7 mouse cellular contexts compared by ENCODE assay signal in the genomic region with DNA sequence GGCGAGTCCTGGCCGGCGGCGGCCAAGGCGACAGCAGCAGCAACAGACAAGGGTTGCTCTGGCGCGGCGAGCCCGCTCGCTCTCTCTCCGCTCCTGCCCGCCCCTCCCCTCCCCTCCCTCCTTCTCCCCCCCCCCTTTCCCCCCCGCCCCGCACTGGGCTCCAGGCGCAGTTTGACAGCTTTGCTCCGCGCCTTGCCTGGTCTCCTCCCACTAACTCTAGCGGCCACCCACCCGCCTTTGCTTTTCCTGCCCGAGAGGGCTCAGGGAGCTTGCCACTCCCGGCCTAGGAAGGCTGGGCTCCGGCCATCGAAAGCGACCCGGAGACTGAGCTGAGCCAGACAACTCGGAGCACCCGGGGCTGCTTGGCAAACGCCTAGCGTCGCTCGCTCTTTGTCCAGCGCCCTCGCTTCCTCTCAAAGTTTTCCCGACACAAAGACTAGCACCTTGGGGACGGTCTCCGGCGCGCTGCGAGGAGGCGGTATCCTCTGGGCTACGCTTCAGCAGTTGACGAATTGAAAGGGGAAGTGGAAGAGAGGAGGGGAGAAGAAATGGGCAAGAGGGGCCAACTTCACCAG. TPM values are rescaled to one million over a fixed set of nuclear protein-coding genes. Genes with fewer than 3 reads are reported as not detected.
A peak's percentile ranks its signal among the peaks of the same experiment; 100 is the strongest.
DNase-seq lines count a peak whose midpoint lies in the region; ATAC-seq lines count a peak whose summit lies in the region.

St8sia2 (minus strand) TSS at position 90 of the 575 bp plus-strand sequence.

- no peaks in the 10 kb centered on the region for H3K9me3 ChIP-seq in forebrain, embryonic 14.5 days (replicated peaks; ENCODE audit: control insufficient read depth, low read length)
- no peaks in the 10 kb centered on the region for H3K9me3 ChIP-seq in hindbrain, embryonic 14.5 days (ENCODE audit: control insufficient read depth, low read length)
- no peaks in the 10 kb centered on the region for H3K9me3 ChIP-seq in liver, embryonic 13.5 days (replicated peaks)
- H3K9me3 ChIP-seq in neural tube, embryonic 11.5 days (ENCODE audit: control insufficient read depth, low read length): no peaks in the 10 kb centered on the region

- no peaks in the 10 kb centered on the region for H3K27me3 ChIP-seq in forebrain, embryonic 14.5 days (replicated peaks; ENCODE audit: control insufficient read depth, insufficient read depth, low read length)
- H3K27me3 ChIP-seq in hindbrain, embryonic 14.5 days (ENCODE audit: control insufficient read depth, insufficient read depth, low read length): no peaks in the 10 kb centered on the region
- peaks cover 48% of the 10 kb centered on the region for H3K27me3 ChIP-seq in liver, embryonic 13.5 days
- 0 out of 2 replicates have a peak, but pooled peaks cover 1% of the 10 kb centered on the region for H3K27me3 ChIP-seq in neural tube, embryonic 11.5 days (ENCODE audit: control insufficient read depth, insufficient read depth, low read length)

- peak within 1 kb of the TSS; percentile 97 for H3K27ac ChIP-seq in forebrain, embryonic 14.5 days (ENCODE audit: low read depth, low read length)
- H3K27ac ChIP-seq in hindbrain, embryonic 14.5 days: peak within 1 kb of the TSS; percentile 99
- no peak within 1 kb of the TSS for H3K27ac ChIP-seq in liver, embryonic 13.5 days
- peak within 1 kb of the TSS; percentile 92 for H3K27ac ChIP-seq in neural tube, embryonic 11.5 days (ENCODE audit: low read depth, low read length)

- ATAC-seq in forebrain, embryonic 14.5 days: peak; percentile 87
- peak; percentile 88 for ATAC-seq in hindbrain, embryonic 14.5 days (ENCODE audit: low FRiP score)
- no peak for ATAC-seq in liver, embryonic 13.5 days (ENCODE audit: low read depth)
- ATAC-seq in neural tube, embryonic 11.5 days (ENCODE audit: insufficient read depth, low FRiP score, low TSS enrichment): peak; percentile 85

- peak within 1 kb of the TSS; percentile 69 for H3K4me2 ChIP-seq in forebrain, embryonic 14.5 days (ENCODE audit: low read length)
- H3K4me2 ChIP-seq in hindbrain, embryonic 14.5 days (replicated peaks): peak within 1 kb of the TSS; percentile 82
- peak within 1 kb of the TSS; percentile 66 for H3K4me2 ChIP-seq in liver, embryonic 13.5 days
- H3K4me2 ChIP-seq in neural tube, embryonic 11.5 days (ENCODE audit: low read depth): peak within 1 kb of the TSS; percentile 47

- DNase-seq in Muller cell, postnatal 12 days (ENCODE audit: inconsistent ontology term): peak; percentile 90
- DNase-seq in adrenal gland, adult 2 months: peak; percentile 75
- peak; percentile 89 for DNase-seq in forebrain, embryonic 14.5 days (ENCODE audit: low spot score)
- peak; percentile 73 for DNase-seq in hindbrain, embryonic 14.5 days (ENCODE audit: low spot score)
- DNase-seq in liver, embryonic 13.5 days: no peak
- DNase-seq in neural tube, embryonic 11.5 days (ENCODE audit: low spot score): peak; percentile 82
- DNase-seq in T-cell, adult 2 months (ENCODE audit: low spot score): no peak

- H3K4me1 ChIP-seq in forebrain, embryonic 14.5 days (ENCODE audit: control insufficient read depth, insufficient read depth, low read length): peaks cover 21% of the 10 kb centered on the region
- H3K4me1 ChIP-seq in hindbrain, embryonic 14.5 days (replicated peaks; ENCODE audit: control insufficient read depth, insufficient read depth, low read length): peaks cover 28% of the 10 kb centered on the region
- H3K4me1 ChIP-seq in liver, embryonic 13.5 days (replicated peaks): peaks cover 7% of the 10 kb centered on the region
- peaks cover 17% of the 10 kb centered on the region for H3K4me1 ChIP-seq in neural tube, embryonic 11.5 days (ENCODE audit: control insufficient read depth, insufficient read depth, low read length)

- H3K4me3 ChIP-seq in forebrain, embryonic 14.5 days (ENCODE audit: low read depth, low read length): peak within 1 kb of the TSS; percentile 67
- peak within 1 kb of the TSS; percentile 98 for H3K4me3 ChIP-seq in hindbrain, embryonic 14.5 days (replicated peaks; ENCODE audit: low read length)
- peak within 1 kb of the TSS; percentile 51 for H3K4me3 ChIP-seq in liver, embryonic 13.5 days (replicated peaks)
- peak within 1 kb of the TSS; percentile 96 for H3K4me3 ChIP-seq in neural tube, embryonic 11.5 days (ENCODE audit: low read depth, low read length)

- under 1% methylated on average over 31 of the region's 42 CpGs for WGBS in forebrain, embryonic 14.5 days
- under 1% methylated on average over 34 of the region's 42 CpGs for WGBS in hindbrain, embryonic 14.5 days
- WGBS in liver, embryonic 13.5 days (ENCODE audit: insufficient replicate concordance): 2% methylated on average over 33 of the region's 42 CpGs
- WGBS in neural tube, embryonic 11.5 days: under 1% methylated on average over 25 of the region's 42 CpGs

- peak within 1 kb of the TSS; percentile 100 for H3K9ac ChIP-seq in forebrain, embryonic 14.5 days (ENCODE audit: low read length)
- H3K9ac ChIP-seq in hindbrain, embryonic 14.5 days: peak within 1 kb of the TSS; percentile 100
- H3K9ac ChIP-seq in liver, embryonic 13.5 days: no peak within 1 kb of the TSS
- peak within 1 kb of the TSS; percentile 99 for H3K9ac ChIP-seq in neural tube, embryonic 11.5 days (ENCODE audit: low read length)

- H3K36me3 ChIP-seq in forebrain, embryonic 14.5 days (ENCODE audit: control insufficient read depth, insufficient read depth, low read length): no peaks in the 10 kb centered on the region
- no peaks in the 10 kb centered on the region for H3K36me3 ChIP-seq in hindbrain, embryonic 14.5 days (replicated peaks; ENCODE audit: control insufficient read depth, insufficient read depth)
- H3K36me3 ChIP-seq in liver, embryonic 13.5 days: no peaks in the 10 kb centered on the region
- no peaks in the 10 kb centered on the region for H3K36me3 ChIP-seq in neural tube, embryonic 11.5 days (ENCODE audit: control insufficient read depth, insufficient read depth, low read length)

RNA-seq across cellular contexts. Expression of gene St8sia2, which starts in this region (rescaled TPM):
- total RNA-seq in adrenal gland, adult 2 months (2021): under 1 TPM; 0.32 to 0.55 TPM
- 2.6 and 4.5 TPM in 2 replicates for polyA plus RNA-seq in adrenal gland, adult 2 months (2012; rRNA removed)
- polyA plus RNA-seq in forebrain, embryonic 14.5 days (2014; fragmentation: Nextera tagmentation; extraction: Ambion mirVana): 72.5 and 92.1 TPM in 2 replicates
- 104 and 111 TPM in 2 replicates for polyA plus RNA-seq in hindbrain, embryonic 14.5 days (2014; fragmentation: Nextera tagmentation; extraction: Ambion mirVana)
- 0.10 and 0.21 TPM in 2 replicates for polyA plus RNA-seq in liver, embryonic 13.5 days (2015; fragmentation: Nextera tagmentation; extraction: Ambion mirVana)
- 51.0 and 52.8 TPM in 2 replicates for polyA plus RNA-seq in neural tube, embryonic 11.5 days (2014; fragmentation: Nextera tagmentation; extraction: Ambion mirVana)

Comparison
In these comparisons a context has a peak if more than half of its experiments do, and no peak if none do; other contexts are left out.
1. DNase-seq: peak in Muller cell, postnatal 12 days (single experiment), adrenal gland, adult 2 months (single experiment), forebrain, embryonic 14.5 days (single experiment), hindbrain, embryonic 14.5 days (single experiment) and neural tube, embryonic 11.5 days (single experiment); none in liver, embryonic 13.5 days (single experiment) and T-cell, adult 2 months (single experiment).
2. Peak in every context shown above with its lines, with median percentiles within 50 percentile points of each other: H3K4me2 ChIP-seq and H3K4me3 ChIP-seq.